Mouse (Mus musculus) forebrain, postnatal 0 days (tissue): ENCODE data around the gene Fbxo21. TPM values are rescaled to one million over a fixed set of nuclear protein-coding genes. Genes with fewer than 3 reads are reported as not detected.

Experiments used
- ATAC-seq: fragments of 200-750 bp; cut with Nextera tagmentation; 2 replicates; pipeline ENCODE4 v1.8.0; 2017; ENCODE audit warnings: mild to moderate bottlenecking, moderate library complexity
- DNase-seq: peaks from one replicate; pipeline ENCODE4 v3.0.0-alpha.2; 2015
- H3K27ac ChIP-seq: fragments of 300-500 bp; sonication (generic); 2 replicates; pipeline ENCODE4 v1.5.1; 2014; ENCODE audit warnings: low read depth, mild to moderate bottlenecking, antibody characterized with exemption, low read length, moderate library complexity, mixed read lengths
- H3K27me3 ChIP-seq: fragments of 300-500 bp; sonication (generic); 2 replicates; pipeline ENCODE4 v1.6.1; 2014; ENCODE audit warnings: mild to moderate bottlenecking, low read length, mixed read lengths; ENCODE audit not compliant: insufficient read depth
- H3K36me3 ChIP-seq: fragments of 300-500 bp; sonication (generic); 2 replicates; pipeline ENCODE4 v1.6.1; 2014; ENCODE audit warnings: mild to moderate bottlenecking, moderate library complexity; ENCODE audit not compliant: insufficient read depth
- H3K4me1 ChIP-seq: fragments of 300-500 bp; sonication (generic); 2 replicates; pipeline ENCODE4 v1.6.1; 2014; ENCODE audit warnings: antibody characterized with exemption; ENCODE audit not compliant: insufficient read depth
- H3K4me2 ChIP-seq: fragments of 300-500 bp; sonication (generic); 2 replicates; pipeline ENCODE4 v1.6.1; 2014; ENCODE audit warnings: low read depth, mild to moderate bottlenecking, moderate library complexity
- H3K4me3 ChIP-seq: fragments of 300-500 bp; sonication (generic); 2 replicates; pipeline ENCODE4 v1.5.1; 2014; ENCODE audit warnings: low read depth, low read length, mixed read lengths
- H3K9ac ChIP-seq: fragments of 300-500 bp; sonication (generic); 2 replicates; pipeline ENCODE4 v1.6.1; 2014; ENCODE audit warnings: mild to moderate bottlenecking
- H3K9me3 ChIP-seq: fragments of 300-500 bp; sonication (generic); 2 replicates; pipeline ENCODE4 v1.6.1; 2016; ENCODE audit warnings: low read length
- CTCF ChIP-seq: sonication (generic); IDR thresholded peaks from 2 replicates; pipeline ENCODE4 v1.5.1; 2016; ENCODE audit warnings: antibody characterized with exemption, control low read depth, low read depth
- WGBS: fragments of 180-500 bp; shearing (Covaris S2); extraction: QIAGEN DNeasy Blood & Tissue Kit; methylation state at CpG from one replicate; pipeline ENCODE4 v1.1.7; 2014; 5-methylcytosine and 5-hydroxymethylcytosine counted together
- polyA plus RNA-seq: library from polyadenylated mRNA; unstranded; fragments of >200 nt; fragmentation: Nextera tagmentation; extraction: Ambion mirVana; gene quantifications from 2 replicates; pipeline ENCODE4 v1.2.1, GENCODE M21; 2015
- total RNA-seq: library from RNA; depleted of rRNA; stranded (reverse); fragments of >200 nt; gene quantifications from 2 replicates; pipeline ENCODE4 v1.2.3, GENCODE M21; 2014; rRNA removed

Fbxo21 gene
- total and polyA plus RNA-seq, 2 experiments from 2014 or later = 161 to 197 TPM

DNA sequence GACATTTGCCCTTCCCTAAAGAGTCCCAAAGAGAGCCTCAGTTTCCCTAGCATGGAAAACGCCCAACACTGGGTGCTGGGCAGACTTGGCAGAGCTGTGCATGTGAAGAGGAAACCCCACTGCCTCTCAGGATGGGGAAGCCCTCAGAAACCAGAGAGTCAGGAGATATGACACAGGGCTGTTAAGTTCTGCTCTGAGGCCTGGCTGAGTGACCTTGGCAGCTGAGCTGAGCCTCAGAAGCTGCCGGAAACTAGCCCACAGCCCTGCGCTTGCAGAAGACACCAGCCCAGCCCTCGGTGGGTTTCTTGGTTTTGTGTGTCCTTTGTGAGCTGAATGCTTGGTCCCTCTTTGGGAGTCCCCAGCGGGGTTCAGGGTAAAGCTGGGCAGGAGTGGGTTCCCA, 72.4 kb downstream of the Fbxo21 start:
- Histone ChIP-seq H3K4me1 (no peaks in the 10 kb centered on the region), H3K4me3 (no peak overlapping the region), H3K27me3 (no peaks in the 10 kb centered on the region), H3K27ac (no peak overlapping the region), H3K36me3 (no peaks in the 10 kb centered on the region), H3K9ac (no peak overlapping the region), H3K9me3 (no peaks in the 10 kb centered on the region), H3K4me2 (no peak overlapping the region)
- DNase-seq = no peak
- no peak for TF ChIP-seq CTCF
- 85% methylated on average over 5 of the region's 5 CpGs for WGBS
- ATAC-seq = no peak

DNA sequence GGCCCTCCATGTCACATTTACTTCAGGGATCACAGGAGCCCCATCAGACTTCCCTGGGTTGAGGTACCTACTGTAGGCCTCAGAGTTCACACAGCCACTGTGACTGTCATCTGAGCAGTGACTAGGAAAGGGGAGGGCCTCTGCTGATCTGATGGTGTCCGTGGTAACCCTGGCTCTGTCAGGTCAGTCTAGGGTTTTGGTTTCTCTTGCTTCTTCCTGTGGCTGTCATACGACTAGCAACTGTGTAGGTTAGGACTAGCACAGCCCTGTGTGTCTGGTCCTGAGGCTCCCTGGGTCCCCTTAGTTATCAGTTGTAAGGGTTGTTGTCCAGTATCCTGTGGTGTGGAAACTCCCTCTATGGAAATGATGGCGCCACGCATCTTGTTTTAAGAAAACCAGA, 74.2 kb downstream of the Fbxo21 start:
- no peak for TF ChIP-seq CTCF
- no peaks in the 10 kb centered on the region for H3K36me3 ChIP-seq
- H3K27ac ChIP-seq = no peak overlapping the region
- no peaks in the 10 kb centered on the region for H3K27me3 ChIP-seq
- no peaks in the 10 kb centered on the region for H3K9me3 ChIP-seq
- no peak overlapping the region for H3K9ac ChIP-seq
- ATAC-seq (no peak), DNase-seq (no peak)
- no peak overlapping the region for H3K4me2 ChIP-seq
- H3K4me1 ChIP-seq = no peaks in the 10 kb centered on the region
- WGBS = 87% methylated on average over 4 of the region's 4 CpGs
- no peak overlapping the region for H3K4me3 ChIP-seq

DNA sequence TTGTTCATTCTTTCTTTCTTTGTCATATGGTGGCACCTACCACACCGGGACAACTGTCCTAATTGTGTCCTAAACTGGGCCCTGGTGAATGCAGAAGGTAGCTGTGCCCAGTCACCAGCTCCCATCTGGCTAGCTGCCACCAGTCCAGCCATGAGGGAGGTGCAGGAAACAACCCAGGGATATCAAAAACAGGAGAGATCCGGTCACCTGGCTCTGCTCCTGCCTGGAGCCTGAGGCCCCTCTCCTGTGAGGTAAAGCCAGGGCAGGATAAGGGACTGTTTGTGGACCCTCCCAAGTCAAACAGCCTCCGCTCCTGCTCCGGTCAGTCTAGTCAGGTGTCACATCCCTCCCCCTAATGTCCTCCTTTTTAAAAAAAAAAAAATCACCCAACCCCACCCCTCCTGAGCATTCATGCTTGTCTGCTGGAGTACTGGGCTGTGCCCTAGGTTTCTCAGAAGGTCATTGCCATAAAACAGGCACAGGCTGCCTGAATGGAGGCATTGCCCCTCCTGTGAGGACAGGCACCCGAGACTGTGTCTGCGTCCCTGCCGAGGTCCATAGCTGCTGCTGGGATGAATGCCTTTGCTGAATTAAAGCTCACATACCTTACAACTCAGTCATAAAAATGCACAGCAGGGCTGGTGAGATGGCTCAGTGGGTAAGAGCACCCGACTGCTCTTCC, 75.6 kb downstream of the Fbxo21 start:
- WGBS = 82% methylated on average over 8 of the region's 8 CpGs
- Histone ChIP-seq H3K4me2 (no peak overlapping the region), H3K36me3 (no peaks in the 10 kb centered on the region), H3K9ac (no peak overlapping the region), H3K27ac (no peak overlapping the region), H3K9me3 (no peaks in the 10 kb centered on the region), H3K4me3 (no peak overlapping the region), H3K27me3 (no peaks in the 10 kb centered on the region), H3K4me1 (0 out of 2 replicates have a peak, but pooled peaks cover 1% of the 10 kb centered on the region)
- no peak for ATAC-seq
- DNase-seq = no peak
- no peak for TF ChIP-seq CTCF

DNA sequence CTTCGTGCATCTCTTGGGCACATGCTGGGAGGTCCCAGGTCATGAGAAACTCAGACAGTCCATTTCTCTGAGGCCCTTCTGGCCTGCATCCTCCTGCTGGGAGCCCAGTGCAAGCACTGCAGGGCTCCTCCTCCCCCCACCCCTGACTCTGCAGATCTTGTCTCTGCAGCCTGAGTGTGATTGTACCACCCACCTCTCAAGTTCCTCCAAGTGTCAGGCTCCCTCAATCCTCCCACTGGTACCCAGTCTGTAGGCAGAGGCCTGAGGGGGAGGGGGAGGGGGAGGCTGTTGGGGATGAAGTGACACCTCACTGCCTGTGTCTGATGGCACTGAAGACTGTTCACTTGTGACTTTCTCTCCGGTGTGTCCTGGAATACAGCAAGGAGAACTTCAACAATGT, 76.7 kb downstream of the Fbxo21 start:
- H3K4me3 ChIP-seq = no peak overlapping the region
- no peaks in the 10 kb centered on the region for H3K36me3 ChIP-seq
- H3K27me3 ChIP-seq = no peaks in the 10 kb centered on the region
- no peak overlapping the region for H3K27ac ChIP-seq
- ATAC-seq (no peak), DNase-seq (no peak)
- no peak overlapping the region for H3K4me2 ChIP-seq
- TF ChIP-seq CTCF = no peak
- H3K9me3 ChIP-seq = no peaks in the 10 kb centered on the region
- H3K4me1 ChIP-seq = peaks cover 10% of the 10 kb centered on the region; the same call in 1 of the 2 replicates
- no peak overlapping the region for H3K9ac ChIP-seq
- 88% methylated on average over 2 of the region's 2 CpGs for WGBS

DNA sequence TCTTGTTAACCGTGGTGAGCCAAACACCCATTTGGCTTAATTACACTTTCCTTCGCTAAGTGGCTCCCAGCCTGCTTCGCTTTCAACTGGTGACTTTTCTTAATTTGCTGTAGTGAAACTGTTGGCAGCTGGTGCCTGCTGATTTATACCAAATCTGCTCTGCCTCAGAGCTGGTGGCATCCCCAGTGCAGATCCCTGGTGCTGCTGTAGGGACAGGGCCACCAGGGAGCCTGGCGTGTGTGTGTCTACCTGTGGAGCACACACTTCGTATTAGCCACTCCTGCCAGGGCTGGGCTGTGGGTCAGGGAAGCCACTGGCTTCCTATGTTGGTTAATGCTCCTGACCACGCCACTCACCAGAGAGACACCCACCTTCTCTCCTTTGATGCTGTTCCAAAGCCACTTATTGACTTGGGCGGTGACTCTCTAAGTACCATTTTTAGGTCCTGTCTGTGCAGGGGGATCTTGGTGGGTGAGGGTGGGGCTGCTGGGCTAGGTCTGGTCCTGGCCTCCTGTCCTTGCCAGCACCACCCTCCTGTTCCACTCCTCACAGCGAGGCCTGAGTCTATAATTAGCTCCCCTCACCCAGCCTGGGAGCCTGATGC, 81.1 kb downstream of the Fbxo21 start:
- no peak for TF ChIP-seq CTCF
- no peak overlapping the region for H3K4me2 ChIP-seq
- WGBS = 24% methylated on average over 8 of the region's 8 CpGs
- no peaks in the 10 kb centered on the region for H3K27me3 ChIP-seq
- H3K27ac ChIP-seq = peak overlapping the region; percentile 41
- no peak overlapping the region for H3K4me3 ChIP-seq
- H3K9ac ChIP-seq = no peak overlapping the region
- H3K36me3 ChIP-seq = no peaks in the 10 kb centered on the region
- peaks cover 10% of the 10 kb centered on the region; the same call in 1 of the 2 replicates for H3K4me1 ChIP-seq
- peak; percentile 76 for ATAC-seq
- DNase-seq = peak; percentile 65
- H3K9me3 ChIP-seq = no peaks in the 10 kb centered on the region

DNA sequence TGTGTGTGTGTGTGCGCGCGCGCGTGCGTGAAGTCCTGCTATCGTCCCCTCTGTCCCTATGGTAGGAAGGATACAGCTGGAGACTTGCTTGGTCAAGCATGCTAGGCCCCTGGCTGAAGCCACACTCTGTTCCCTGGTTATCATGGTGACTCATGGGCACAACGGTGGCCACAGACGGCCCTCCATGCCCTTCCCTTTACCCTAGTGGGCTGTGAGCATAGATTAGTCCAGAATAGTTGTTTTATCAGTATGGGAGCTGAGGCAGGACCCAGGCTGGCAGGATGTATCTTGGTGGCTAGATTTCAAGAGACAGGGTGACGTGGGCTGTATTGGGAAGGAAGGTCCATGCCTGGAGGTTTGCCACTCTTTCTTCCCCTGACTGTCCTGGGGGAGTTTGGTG, 82.3 kb downstream of the Fbxo21 start:
- Histone ChIP-seq H3K27ac (no peak overlapping the region), H3K36me3 (no peaks in the 10 kb centered on the region), H3K4me3 (no peak overlapping the region), H3K4me2 (no peak overlapping the region), H3K9me3 (no peaks in the 10 kb centered on the region), H3K27me3 (no peaks in the 10 kb centered on the region), H3K9ac (no peak overlapping the region), H3K4me1 (peaks cover 18% of the 10 kb centered on the region; the same call in 1 of the 2 replicates)
- TF ChIP-seq CTCF = no peak
- WGBS = 92% methylated on average over 10 of the region's 10 CpGs
- no peak for DNase-seq
- ATAC-seq = no peak

DNA sequence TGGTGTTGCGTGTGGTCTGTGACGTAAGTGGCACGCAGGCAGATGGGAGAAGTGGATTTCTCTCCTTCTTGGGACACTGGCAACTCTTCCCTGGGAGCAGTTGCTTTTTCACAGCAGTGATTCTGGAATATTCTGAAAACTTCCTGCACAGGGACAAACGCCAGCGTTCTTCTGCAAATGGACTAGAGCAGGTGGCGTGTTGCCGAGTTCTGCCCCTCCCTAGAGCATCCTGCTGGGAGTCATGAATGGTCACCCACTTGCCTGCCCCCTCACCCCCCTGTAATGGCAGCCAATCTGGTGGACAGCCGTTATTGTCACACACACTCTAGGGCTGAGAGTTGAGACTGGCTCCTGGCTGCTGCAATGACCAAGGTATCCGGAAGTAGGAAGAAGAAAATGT, 83.1 kb downstream of the Fbxo21 start:
- Histone ChIP-seq H3K27ac (no peak overlapping the region), H3K4me1 (peaks cover 18% of the 10 kb centered on the region; the same call in 1 of the 2 replicates), H3K4me3 (no peak overlapping the region), H3K9ac (no peak overlapping the region), H3K36me3 (no peaks in the 10 kb centered on the region), H3K4me2 (no peak overlapping the region), H3K9me3 (no peaks in the 10 kb centered on the region), H3K27me3 (no peaks in the 10 kb centered on the region)
- no peak for DNase-seq
- TF ChIP-seq CTCF = no peak
- no peak for ATAC-seq
- WGBS = 76% methylated on average over 9 of the region's 9 CpGs

Other genes with a start within 250 kb of the Fbxo21 start
- gene Nos1, start 195.7 kb upstream of the Fbxo21 start, total RNA-seq = 16.9 and 18.1 TPM in 2 replicates
- gene Nos1, start 195.7 kb upstream of the Fbxo21 start, polyA plus RNA-seq = 3.8 and 4.1 TPM in 2 replicates
- 8.5 and 13.0 TPM in 2 replicates for gene Tesc, start 51.0 kb downstream of the Fbxo21 start, total RNA-seq
- 12.2 and 19.9 TPM in 2 replicates for gene Tesc, start 51.0 kb downstream of the Fbxo21 start, polyA plus RNA-seq
- gene Fbxw8, start 178.7 kb downstream of the Fbxo21 start, total RNA-seq = 42.8 and 51.0 TPM in 2 replicates
- 15.2 and 16.4 TPM in 2 replicates for gene Fbxw8, start 178.7 kb downstream of the Fbxo21 start, polyA plus RNA-seq
- 17.3 and 26.3 TPM in 2 replicates for gene Hrk, start 187.9 kb downstream of the Fbxo21 start, total RNA-seq
- gene Hrk, start 187.9 kb downstream of the Fbxo21 start, polyA plus RNA-seq = 4.7 and 8.4 TPM in 2 replicates